Mouse (Mus musculus): ENCODE data around the gene Polr2e. TPM values are rescaled to one million over a fixed set of nuclear protein-coding genes. Genes with fewer than 3 reads are reported as not detected.

The Polr2e gene
- total RNA-seq, 1 experiment, result 293 TPM

DNA sequence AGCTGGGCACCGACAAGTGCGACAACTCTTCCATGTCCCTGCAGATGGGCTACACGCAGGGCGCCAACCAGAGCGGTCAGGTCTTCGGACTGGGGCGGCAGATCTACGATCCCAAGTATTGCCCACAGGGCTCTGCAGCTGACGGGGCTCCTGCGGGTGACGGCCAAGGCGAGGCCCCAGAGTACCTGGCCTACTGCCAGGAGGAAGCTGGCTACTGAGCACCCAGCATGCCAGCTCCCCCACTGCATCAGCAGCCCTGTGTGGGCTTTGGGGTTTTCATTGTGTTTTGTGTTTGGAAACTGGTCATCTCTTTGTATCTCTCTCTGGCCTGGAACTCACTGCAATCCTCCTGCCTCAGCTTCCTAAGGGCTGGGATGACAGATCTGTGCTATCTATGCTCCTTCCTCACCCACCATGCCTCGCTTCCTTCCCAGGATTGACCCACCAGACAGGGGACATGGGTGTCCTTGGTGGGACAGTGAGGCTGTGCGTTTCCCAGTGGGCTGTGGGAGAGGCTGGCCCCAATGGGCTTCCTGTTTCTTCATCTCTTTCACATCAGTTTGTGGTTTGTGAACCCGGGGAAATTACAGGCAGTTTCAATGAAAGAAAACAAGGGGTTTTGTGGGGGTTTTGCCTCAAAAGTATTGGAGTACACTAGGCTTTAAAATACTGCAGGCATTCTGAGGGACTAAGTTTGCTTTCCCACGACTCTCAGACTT, 45.0 kb downstream of the Polr2e start:
- Histone ChIP-seq H3K4me1 (ENCODE audit: control insufficient read depth in 2 of 2, insufficient read depth in 2 of 2, low read length in 2 of 2, poor library complexity in 1 of 2) (peaks cover 0 to 13% of the 10 kb centered on the region in 2 experiments; a peak in 1 of 4 replicates), H3K36me3 (ENCODE audit: control insufficient read depth, insufficient read depth, low read length, poor library complexity, severe bottlenecking) (peaks cover 14% of the 10 kb centered on the region; the same call in 1 of the 2 replicates), H3K4me3 (ENCODE audit: insufficient read depth in 1 of 2, low read depth in 1 of 2, low read length in 2 of 2, poor library complexity in 1 of 2, severe bottlenecking in 1 of 2) (no peak overlapping the region), H3K9ac (ENCODE audit: insufficient read depth, low read depth, low read length, poor library complexity, severe bottlenecking) (no peak overlapping the region), H3K27ac (ENCODE audit: insufficient read depth, low read depth, low read length, poor library complexity, severe bottlenecking) (no peak overlapping the region), H3K9me3 (ENCODE audit: control insufficient read depth, insufficient read depth, low read depth, low read length) (no peaks in the 10 kb centered on the region)
- in situ Hi-C loops (cut with MboI; ENCODE audit: low sequenced_read_pairs in 2 of 2, unreplicated experiment in 2 of 2), result loop anchor here in 1 of 2 experiments (25.0 kb wide), 1 partner anchor 118 kb away; the partner anchor contains the start of genes Sbno2 and Stk11
- no peak for DNase-seq (ENCODE audit: low read depth, low spot score)
- no peak for TF ChIP-seq CHD2 (IDR thresholded peaks at IDR 0.05; ENCODE audit: low read depth, low read length)
- no peak for TF ChIP-seq ZC3H11A (IDR thresholded peaks at IDR 0.05; ENCODE audit: borderline replicate concordance, low read depth, low read length)
- no peak for TF ChIP-seq HCFC1 (IDR thresholded peaks at IDR 0.05; ENCODE audit: borderline replicate concordance, insufficient read depth, low read length)
- no peak for TF ChIP-seq ZNF384 (IDR thresholded peaks at IDR 0.05; ENCODE audit: low read depth, low read length)
- no peak for TF ChIP-seq MAFK (IDR thresholded peaks at IDR 0.05; ENCODE audit: insufficient read depth, low read depth, low read length)

DNA sequence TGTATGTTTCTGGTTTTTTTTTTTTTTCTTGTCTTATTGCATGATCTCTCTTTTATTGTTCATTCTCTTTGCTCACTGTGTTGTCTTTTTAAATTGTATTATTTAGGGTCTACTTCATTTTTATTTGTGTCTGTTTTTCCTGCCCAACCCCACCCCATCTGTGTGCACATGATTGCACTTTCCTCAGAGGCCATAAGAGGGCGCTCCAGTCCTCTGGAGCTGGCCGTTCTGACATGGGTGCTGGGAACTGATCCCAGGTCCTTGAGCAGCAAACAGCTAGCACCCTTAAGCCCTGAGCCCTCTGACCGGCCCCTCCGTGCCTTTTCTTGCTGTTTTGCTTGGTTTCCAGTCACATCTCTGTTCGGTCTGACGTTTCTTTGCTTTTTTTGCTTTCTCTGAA, 48.0 kb downstream of the Polr2e start:
- no peak overlapping the region for H3K9ac ChIP-seq (ENCODE audit: insufficient read depth, low read depth, low read length, poor library complexity, severe bottlenecking)
- no peaks in the 10 kb centered on the region for H3K9me3 ChIP-seq (ENCODE audit: control insufficient read depth, insufficient read depth, low read depth, low read length)
- H3K27ac ChIP-seq (ENCODE audit: insufficient read depth, low read depth, low read length, poor library complexity, severe bottlenecking), result no peak overlapping the region
- in situ Hi-C loops (cut with MboI; ENCODE audit: low sequenced_read_pairs in 2 of 2, unreplicated experiment in 2 of 2), result loop anchor here in 1 of 2 experiments (25.0 kb wide), 1 partner anchor 121 kb away; the partner anchor contains the start of genes Sbno2 and Stk11
- DNase-seq (ENCODE audit: low read depth, low spot score), result no peak
- H3K4me3 ChIP-seq (ENCODE audit: insufficient read depth in 1 of 2, low read depth in 1 of 2, low read length in 2 of 2, poor library complexity in 1 of 2, severe bottlenecking in 1 of 2), result no peak overlapping the region
- TF ChIP-seq HCFC1 (IDR thresholded peaks at IDR 0.05; ENCODE audit: borderline replicate concordance, insufficient read depth, low read length) (no peak), ZNF384 (IDR thresholded peaks at IDR 0.05; ENCODE audit: low read depth, low read length) (0 out of 2 replicates have a peak, but pooled peaks have one; percentile 14), ZC3H11A (IDR thresholded peaks at IDR 0.05; ENCODE audit: borderline replicate concordance, low read depth, low read length) (0 out of 2 replicates have a peak, but pooled peaks have one; percentile 14)
- peaks cover 6 to 14% of the 10 kb centered on the region in 2 experiments for H3K4me1 ChIP-seq (ENCODE audit: control insufficient read depth in 2 of 2, insufficient read depth in 2 of 2, low read length in 2 of 2, poor library complexity in 1 of 2)
- H3K36me3 ChIP-seq (ENCODE audit: control insufficient read depth, insufficient read depth, low read length, poor library complexity, severe bottlenecking), result peaks cover 14% of the 10 kb centered on the region; the same call in 1 of the 2 replicates

DNA sequence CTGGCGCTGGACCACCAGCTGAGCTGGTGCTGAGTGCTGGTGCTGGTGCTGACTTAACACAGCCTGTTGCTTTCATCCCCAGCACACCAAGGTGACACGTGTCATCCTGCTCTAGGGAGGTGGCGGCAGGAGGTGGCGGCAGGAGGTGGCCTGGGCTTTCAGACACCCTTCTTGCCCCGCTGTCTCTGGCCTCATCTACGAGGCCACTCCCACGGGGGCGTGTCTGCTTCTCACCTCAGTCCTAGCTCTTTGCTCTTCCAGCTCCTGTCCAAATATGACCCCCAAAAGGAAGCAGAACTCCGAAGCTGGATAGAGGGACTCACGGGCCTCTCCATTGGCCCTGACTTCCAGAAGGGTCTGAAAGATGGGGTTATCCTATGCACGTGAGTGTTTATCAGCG, 48.5 kb downstream of the Polr2e start:
- H3K4me1 ChIP-seq (ENCODE audit: control insufficient read depth in 2 of 2, insufficient read depth in 2 of 2, low read length in 2 of 2, poor library complexity in 1 of 2), result peaks cover 6 to 16% of the 10 kb centered on the region in 2 experiments
- no peak overlapping the region for H3K4me3 ChIP-seq (ENCODE audit: insufficient read depth in 1 of 2, low read depth in 1 of 2, low read length in 2 of 2, poor library complexity in 1 of 2, severe bottlenecking in 1 of 2)
- H3K27ac ChIP-seq (ENCODE audit: insufficient read depth, low read depth, low read length, poor library complexity, severe bottlenecking), result no peak overlapping the region
- no peaks in the 10 kb centered on the region for H3K9me3 ChIP-seq (ENCODE audit: control insufficient read depth, insufficient read depth, low read depth, low read length)
- no peak for DNase-seq (ENCODE audit: low read depth, low spot score)
- no peak for TF ChIP-seq HCFC1 (IDR thresholded peaks at IDR 0.05; ENCODE audit: borderline replicate concordance, insufficient read depth, low read length)
- no peak for TF ChIP-seq ZNF384 (IDR thresholded peaks at IDR 0.05; ENCODE audit: low read depth, low read length)
- no peak for TF ChIP-seq CHD2 (IDR thresholded peaks at IDR 0.05; ENCODE audit: low read depth, low read length)
- no peak for TF ChIP-seq ZC3H11A (IDR thresholded peaks at IDR 0.05; ENCODE audit: borderline replicate concordance, low read depth, low read length)
- TF ChIP-seq MAFK (IDR thresholded peaks at IDR 0.05; ENCODE audit: insufficient read depth, low read depth, low read length), result no peak
- in situ Hi-C loops (cut with MboI; ENCODE audit: low sequenced_read_pairs in 2 of 2, unreplicated experiment in 2 of 2), result loop anchor here in 1 of 2 experiments (25.0 kb wide), 1 partner anchor 121 kb away; the partner anchor contains the start of genes Sbno2 and Stk11
- H3K9ac ChIP-seq (ENCODE audit: insufficient read depth, low read depth, low read length, poor library complexity, severe bottlenecking), result no peak overlapping the region
- peaks cover 14% of the 10 kb centered on the region; the same call in 1 of the 2 replicates for H3K36me3 ChIP-seq (ENCODE audit: control insufficient read depth, insufficient read depth, low read length, poor library complexity, severe bottlenecking)

DNA sequence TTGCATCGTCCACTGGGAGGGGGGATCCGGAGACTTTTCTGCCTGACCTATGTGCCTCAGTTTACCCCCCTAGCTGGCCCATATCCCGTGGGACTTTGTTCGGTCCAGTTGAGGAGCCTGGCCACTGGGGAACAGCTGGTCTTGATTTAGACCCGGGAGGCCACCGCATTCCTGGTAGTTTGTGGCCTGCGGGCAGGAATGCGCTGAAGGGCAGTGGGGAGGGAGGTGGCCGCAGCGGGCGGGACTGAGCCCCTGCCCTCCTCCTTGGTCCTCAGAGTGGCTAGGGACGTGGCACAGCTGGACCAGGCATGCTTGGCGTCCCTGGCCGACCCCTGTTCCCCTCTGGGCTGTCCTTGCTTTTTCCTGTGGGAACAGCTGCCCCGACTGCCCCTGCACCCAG, 49.7 kb downstream of the Polr2e start:
- Histone ChIP-seq H3K4me3 (ENCODE audit: insufficient read depth in 1 of 2, low read depth in 1 of 2, low read length in 2 of 2, poor library complexity in 1 of 2, severe bottlenecking in 1 of 2) (no peak overlapping the region), H3K9me3 (ENCODE audit: control insufficient read depth, insufficient read depth, low read depth, low read length) (no peaks in the 10 kb centered on the region), H3K27ac (ENCODE audit: insufficient read depth, low read depth, low read length, poor library complexity, severe bottlenecking) (no peak overlapping the region), H3K9ac (ENCODE audit: insufficient read depth, low read depth, low read length, poor library complexity, severe bottlenecking) (no peak overlapping the region; the same call in 1 of the 2 replicates), H3K36me3 (ENCODE audit: control insufficient read depth, insufficient read depth, low read length, poor library complexity, severe bottlenecking) (peaks cover 14% of the 10 kb centered on the region; the same call in 1 of the 2 replicates), H3K4me1 (ENCODE audit: control insufficient read depth in 2 of 2, insufficient read depth in 2 of 2, low read length in 2 of 2, poor library complexity in 1 of 2) (peaks cover 6 to 16% of the 10 kb centered on the region in 2 experiments)
- no peak for DNase-seq (ENCODE audit: low read depth, low spot score)
- in situ Hi-C loops (cut with MboI; ENCODE audit: low sequenced_read_pairs in 2 of 2, unreplicated experiment in 2 of 2), result loop anchor here in 1 of 2 experiments (25.0 kb wide), 1 partner anchor 122 kb away; the partner anchor contains the start of genes Sbno2 and Stk11
- no peak for TF ChIP-seq ZNF384 (IDR thresholded peaks at IDR 0.05; ENCODE audit: low read depth, low read length)
- TF ChIP-seq MAFK (IDR thresholded peaks at IDR 0.05; ENCODE audit: insufficient read depth, low read depth, low read length), result no peak
- TF ChIP-seq ZC3H11A (IDR thresholded peaks at IDR 0.05; ENCODE audit: borderline replicate concordance, low read depth, low read length), result no peak
- TF ChIP-seq HCFC1 (IDR thresholded peaks at IDR 0.05; ENCODE audit: borderline replicate concordance, insufficient read depth, low read length), result no peak
- no peak for TF ChIP-seq CHD2 (IDR thresholded peaks at IDR 0.05; ENCODE audit: low read depth, low read length)
